In the genomic region with DNA sequence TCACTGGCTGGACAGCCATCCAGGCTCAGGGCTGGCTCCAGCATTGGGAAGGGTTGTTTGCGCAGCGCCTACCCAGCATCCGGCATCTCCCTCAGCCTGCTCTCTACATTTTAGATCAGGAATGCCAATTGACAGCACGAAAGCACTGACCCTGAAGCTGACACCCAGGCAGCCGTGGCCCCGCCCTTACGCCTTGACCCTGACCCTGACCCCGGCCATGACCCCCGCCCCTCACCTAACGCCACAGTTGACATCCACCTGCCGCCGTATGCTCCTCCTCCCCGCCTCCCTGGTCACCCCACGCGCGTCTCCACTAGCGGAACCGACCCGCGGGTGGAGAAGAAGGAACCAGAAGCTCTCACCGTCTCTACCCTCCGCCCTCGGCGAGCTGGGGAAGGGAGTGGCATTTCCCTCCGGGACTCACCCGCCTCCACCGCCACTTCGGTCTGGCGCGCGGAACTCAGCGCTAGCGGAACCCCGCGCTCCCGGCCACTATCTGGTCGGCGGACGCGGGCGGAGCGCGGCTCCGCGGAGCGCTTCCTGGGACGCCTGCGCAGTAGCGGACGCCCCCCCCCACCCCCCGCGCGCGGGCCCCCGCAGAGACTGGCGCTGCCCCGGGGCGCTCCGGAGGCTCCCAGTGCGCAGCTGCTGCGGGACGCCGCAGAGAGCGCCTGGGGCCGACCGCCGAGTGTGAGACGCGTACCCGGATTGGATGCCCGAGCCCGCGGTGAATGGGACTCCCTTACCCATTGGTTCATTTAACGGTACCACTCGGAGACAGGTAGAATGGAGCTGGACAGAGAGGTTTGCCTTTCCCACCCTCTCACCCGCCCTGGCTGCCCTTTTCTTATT, we compare ENCODE assay signal across 7 mouse cellular contexts. TPM values are rescaled to one million over a fixed set of nuclear protein-coding genes. Genes with fewer than 3 reads are reported as not detected.
DNase-seq lines count a peak whose midpoint lies in the region; ATAC-seq lines count a peak whose summit lies in the region.

Gene Enpp4, minus strand, starts transcription at position 523 of the 852 bp plus-strand sequence.

- H3K27ac ChIP-seq in embryonic facial prominence, embryonic 11.5 days (replicated peaks; ENCODE audit: low read depth, low read length), result no peak within 1 kb of the TSS
- H3K27ac ChIP-seq in limb, embryonic 10.5 days, result peak within 1 kb of the TSS; percentile 71
- peak within 1 kb of the TSS; percentile 50; the same call in 1 of the 2 replicates for H3K27ac ChIP-seq in midbrain, embryonic 12.5 days (replicated peaks)

- H3K4me2 ChIP-seq in embryonic facial prominence, embryonic 11.5 days (ENCODE audit: low read depth, low read length), result peak within 1 kb of the TSS; percentile 95
- peak within 1 kb of the TSS; percentile 95 for H3K4me2 ChIP-seq in midbrain, embryonic 12.5 days (replicated peaks)

- H3K27me3 ChIP-seq in embryonic facial prominence, embryonic 11.5 days (ENCODE audit: control insufficient read depth, insufficient read depth, low read length), result no peaks in the 10 kb centered on the region
- H3K27me3 ChIP-seq in limb, embryonic 10.5 days (ENCODE audit: low read depth, poor library complexity, severe bottlenecking), result peaks cover 37% of the 10 kb centered on the region
- H3K27me3 ChIP-seq in midbrain, embryonic 12.5 days, result peaks cover 4% of the 10 kb centered on the region; the same call in 1 of the 2 replicates

- peak; percentile 91 for DNase-seq in adrenal gland, postnatal 25 days
- DNase-seq in embryonic facial prominence, embryonic 11.5 days (ENCODE audit: low spot score), result peak; percentile 84
- DNase-seq in kidney, adult 11 months, result peak; percentile 93
- peak; percentile 83 for DNase-seq in limb, embryonic 10.5 days (ENCODE audit: low spot score)
- peak; percentile 91 for DNase-seq in skeletal muscle tissue, adult 2 months (ENCODE audit: low read depth, low spot score)

- peak within 1 kb of the TSS; percentile 71 for H3K9ac ChIP-seq in embryonic facial prominence, embryonic 11.5 days (replicated peaks; ENCODE audit: low read length)
- peak within 1 kb of the TSS; percentile 76 for H3K9ac ChIP-seq in midbrain, embryonic 12.5 days (replicated peaks)

- no peaks in the 10 kb centered on the region for H3K36me3 ChIP-seq in embryonic facial prominence, embryonic 11.5 days (replicated peaks; ENCODE audit: control insufficient read depth, insufficient read depth, low read depth, low read length)
- no peaks in the 10 kb centered on the region for H3K36me3 ChIP-seq in limb, embryonic 10.5 days
- no peaks in the 10 kb centered on the region for H3K36me3 ChIP-seq in midbrain, embryonic 12.5 days

- H3K4me3 ChIP-seq in embryonic facial prominence, embryonic 11.5 days (ENCODE audit: low read depth, low read length), result peak within 1 kb of the TSS; percentile 65
- peak within 1 kb of the TSS; percentile 68 for H3K4me3 ChIP-seq in limb, embryonic 10.5 days
- peak within 1 kb of the TSS; percentile 60 for H3K4me3 ChIP-seq in midbrain, embryonic 12.5 days

- no peaks in the 10 kb centered on the region for H3K9me3 ChIP-seq in embryonic facial prominence, embryonic 11.5 days (replicated peaks; ENCODE audit: control insufficient read depth, low read length)
- H3K9me3 ChIP-seq in limb, embryonic 10.5 days (replicated peaks), result no peaks in the 10 kb centered on the region
- H3K9me3 ChIP-seq in midbrain, embryonic 12.5 days, result no peaks in the 10 kb centered on the region

- ATAC-seq in embryonic facial prominence, embryonic 11.5 days (replicated peaks; ENCODE audit: insufficient number of reproducible peaks, low FRiP score, low TSS enrichment, low read depth), result peak; percentile 99
- ATAC-seq in granulocyte monocyte progenitor cell, adult 5-6 weeks (replicated peaks; ENCODE audit: poor library complexity, severe bottlenecking), result peak; percentile 85
- peak; percentile 98 for ATAC-seq in midbrain, embryonic 12.5 days (ENCODE audit: low FRiP score, low read depth)

- no peaks in the 10 kb centered on the region for H3K4me1 ChIP-seq in embryonic facial prominence, embryonic 11.5 days (ENCODE audit: control insufficient read depth, insufficient read depth, low read length)
- peaks cover 18% of the 10 kb centered on the region for H3K4me1 ChIP-seq in limb, embryonic 10.5 days
- H3K4me1 ChIP-seq in midbrain, embryonic 12.5 days, result peaks cover 3% of the 10 kb centered on the region

- under 1% methylated on average over 69 of the region's 76 CpGs for WGBS in embryonic facial prominence, embryonic 11.5 days
- WGBS in limb, embryonic 10.5 days, result under 1% methylated on average over 75 of the region's 76 CpGs
- WGBS in midbrain, embryonic 12.5 days, result under 1% methylated on average over 71 of the region's 76 CpGs

RNA-seq across cellular contexts. Expression of gene Enpp4, which starts in this region (rescaled TPM):
- 8.3 and 10.9 TPM in 2 replicates for total RNA-seq in adrenal gland, postnatal 25 days (2021)
- 4.9 and 6.2 TPM in 2 replicates for polyA plus RNA-seq in embryonic facial prominence, embryonic 11.5 days (2014; fragmentation: Nextera tagmentation; extraction: Ambion mirVana)
- 5.1 and 9.6 TPM in 2 replicates for total RNA-seq in granulocyte monocyte progenitor cell, adult 5-6 weeks (2014; fragmentation: Nextera tagmentation)
- total RNA-seq in granulocyte monocyte progenitor cell, adult 5-6 weeks (2017), result 9.6 and 12.2 TPM in 2 replicates
- polyA plus RNA-seq in limb, embryonic 10.5 days (2016; fragmentation: Nextera tagmentation; extraction: Ambion mirVana), result 2.0 and 2.4 TPM in 2 replicates
- polyA plus RNA-seq in midbrain, embryonic 12.5 days (2016; fragmentation: Nextera tagmentation; extraction: Ambion mirVana), result 2.9 and 3.7 TPM in 2 replicates
